Mouse (Mus musculus) liver, embryonic 11.5 days (tissue): ENCODE results near the gene Gm12355. TPM values are rescaled to one million over a fixed set of nuclear protein-coding genes. Genes with fewer than 3 reads are reported as not detected.

Source experiments
- ATAC-seq: fragments of 200-750 bp; cut with Nextera tagmentation; replicated peaks from 2 replicates; pipeline ENCODE4 v1.8.0; 2017; ENCODE audit warnings: moderate number of reproducible peaks, mild to moderate bottlenecking, moderate TSS enrichment, moderate library complexity; ENCODE audit not compliant: low FRiP score
- DNase-seq: peaks from one replicate; pipeline ENCODE4 v3.0.0-alpha.2; 2017; ENCODE audit warnings: low spot score
- H3K27ac ChIP-seq: fragments of 300-500 bp; sonication (generic); 2 replicates; pipeline ENCODE4 v1.5.1; 2014; ENCODE audit warnings: mild to moderate bottlenecking, low read depth, low read length, control low read depth
- H3K27me3 ChIP-seq: fragments of 300-500 bp; sonication (generic); replicated peaks from 2 replicates; pipeline ENCODE4 v1.6.1; 2014; ENCODE audit warnings: low read length, mixed read lengths; ENCODE audit not compliant: control insufficient read depth, insufficient read depth
- H3K36me3 ChIP-seq: fragments of 300-500 bp; sonication (generic); 2 replicates; pipeline ENCODE4 v1.6.1; 2014; ENCODE audit warnings: mild to moderate bottlenecking, low read length, moderate library complexity, mixed read lengths; ENCODE audit not compliant: control insufficient read depth, insufficient read depth
- H3K4me1 ChIP-seq: fragments of 300-500 bp; sonication (generic); replicated peaks from 2 replicates; pipeline ENCODE4 v1.6.1; 2014; ENCODE audit warnings: low read length, mixed read lengths; ENCODE audit not compliant: control insufficient read depth, insufficient read depth
- H3K4me2 ChIP-seq: fragments of 300-500 bp; sonication (generic); 2 replicates; pipeline ENCODE4 v1.6.1; 2014; ENCODE audit warnings: mild to moderate bottlenecking, control low read depth, moderate library complexity
- H3K4me3 ChIP-seq: fragments of 300-500 bp; sonication (generic); 2 replicates; pipeline ENCODE4 v1.5.1; 2014; ENCODE audit warnings: low read depth, low read length, control low read depth
- H3K9ac ChIP-seq: fragments of 300-500 bp; sonication (generic); 2 replicates; pipeline ENCODE4 v1.6.1; 2014; ENCODE audit warnings: low read depth, low read length, control low read depth
- H3K9me3 ChIP-seq: fragments of 300-500 bp; sonication (generic); 2 replicates; pipeline ENCODE4 v1.6.1; 2016; ENCODE audit warnings: low read length, inconsistent platforms, mixed read lengths; ENCODE audit not compliant: control insufficient read depth
- WGBS: fragments of 180-500 bp; shearing (Covaris S2); extraction: QIAGEN DNeasy Blood & Tissue Kit; methylation state at CpG from one replicate; pipeline ENCODE4 v1.1.7; 2014; 5-methylcytosine and 5-hydroxymethylcytosine counted together
- polyA plus RNA-seq: library from polyadenylated mRNA; unstranded; fragments of >200 nt; fragmentation: Nextera tagmentation; extraction: Ambion mirVana; gene quantifications from 2 replicates; pipeline ENCODE4 v1.2.1, GENCODE M21; 2014

Gm12355 gene
- polyA plus RNA-seq, 1 experiment from 2014 or later = 0.44 TPM

- Histone ChIP-seq H3K4me1 (peaks cover 61% of the 10 kb centered on the region), H3K4me3 (peak overlapping the region; percentile 41), H3K27me3 (no peaks in the 10 kb centered on the region), H3K9ac (peak overlapping the region; percentile 72), H3K27ac (peak overlapping the region; percentile 99), H3K4me2 (peak overlapping the region; percentile 89), H3K36me3 (peaks cover 10% of the 10 kb centered on the region; the same call in 1 of the 2 replicates), H3K9me3 (no peaks in the 10 kb centered on the region)
- 32% methylated on average over 17 of the region's 17 CpGs for WGBS
- ATAC-seq (peak; percentile 37), DNase-seq (peak; percentile 50)
Measured at GRCm38 (mm10) chr11:98581286-98582029, 44.0 kb downstream of the Gm12355 start.

- DNase-seq (no peak), ATAC-seq (peak; percentile 59)
- H3K4me1 ChIP-seq = peaks cover 55% of the 10 kb centered on the region
- peak overlapping the region; percentile 41 for H3K4me3 ChIP-seq
- H3K4me2 ChIP-seq = peak overlapping the region; percentile 89
- 36% methylated on average over 16 of the region's 16 CpGs for WGBS
- H3K36me3 ChIP-seq = peaks cover 10% of the 10 kb centered on the region; the same call in 1 of the 2 replicates
- no peaks in the 10 kb centered on the region for H3K9me3 ChIP-seq
- peak overlapping the region; percentile 99 for H3K27ac ChIP-seq
- H3K9ac ChIP-seq = peak overlapping the region; percentile 61
- H3K27me3 ChIP-seq = no peaks in the 10 kb centered on the region
Measured at GRCm38 (mm10) chr11:98580301-98581121, 45.0 kb downstream of the Gm12355 start.

- no peak overlapping the region for H3K4me3 ChIP-seq
- H3K9me3 ChIP-seq = no peaks in the 10 kb centered on the region
- 90% methylated on average over 5 of the region's 5 CpGs for WGBS
- peaks cover 7% of the 10 kb centered on the region; the same call in 1 of the 2 replicates for H3K36me3 ChIP-seq
- no peaks in the 10 kb centered on the region for H3K27me3 ChIP-seq
- H3K4me2 ChIP-seq = no peak overlapping the region
- DNase-seq = no peak
- no peak for ATAC-seq
- H3K9ac ChIP-seq = no peak overlapping the region
- H3K27ac ChIP-seq = no peak overlapping the region
- H3K4me1 ChIP-seq = peaks cover 28% of the 10 kb centered on the region
Measured at GRCm38 (mm10) chr11:98577776-98578175, 47.7 kb downstream of the Gm12355 start.

Other genes with a start within 250 kb of the Gm12355 start
- gene Tcap, start 241.8 kb downstream of the Gm12355 start, polyA plus RNA-seq = 0.65 and 0.89 TPM in 2 replicates
- 0.53 and 0.88 TPM in 2 replicates for gene Pnmt, start 239.2 kb downstream of the Gm12355 start, polyA plus RNA-seq
- gene Pgap3, start 225.2 kb downstream of the Gm12355 start, polyA plus RNA-seq = 6.4 and 8.5 TPM in 2 replicates
- 12.4 and 13.5 TPM in 2 replicates for gene Erbb2, start 213.2 kb downstream of the Gm12355 start, polyA plus RNA-seq
- gene Mien1, start 186.7 kb downstream of the Gm12355 start, polyA plus RNA-seq = 99.4 and 100 TPM in 2 replicates
- 33.2 and 34.1 TPM in 2 replicates for gene Grb7, start 179.3 kb downstream of the Gm12355 start, polyA plus RNA-seq
- gene Ikzf3, start 79.6 kb downstream of the Gm12355 start, polyA plus RNA-seq = 0.04 and 0.32 TPM in 2 replicates
- 0.40 and 0.42 TPM in 2 replicates for gene Zpbp2, start 74.6 kb downstream of the Gm12355 start, polyA plus RNA-seq
- 10.9 and 11.7 TPM in 2 replicates for gene Ormdl3, start 38.3 kb downstream of the Gm12355 start, polyA plus RNA-seq
- not detected in 2 replicates for gene Lrrc3c, start 27.4 kb downstream of the Gm12355 start, polyA plus RNA-seq
- gene Gsdma3, start 699 bp upstream of the Gm12355 start, polyA plus RNA-seq = not detected in 2 replicates
- gene Gsdma2, start 21.1 kb upstream of the Gm12355 start, polyA plus RNA-seq = not detected in 2 replicates
- not detected in 2 replicates for gene Gsdma, start 38.7 kb upstream of the Gm12355 start, polyA plus RNA-seq
- gene Psmd3, start 56.9 kb upstream of the Gm12355 start, polyA plus RNA-seq = 201 and 207 TPM in 2 replicates
- not detected in 2 replicates for gene Csf3, start 75.6 kb upstream of the Gm12355 start, polyA plus RNA-seq
- 61.9 and 63.6 TPM in 2 replicates for gene Med24, start 103.8 kb upstream of the Gm12355 start, polyA plus RNA-seq
- gene Thra, start 115.0 kb upstream of the Gm12355 start, polyA plus RNA-seq = 26.6 and 31.6 TPM in 2 replicates
- 2.1 and 2.7 TPM in 2 replicates for gene Nr1d1, start 149.7 kb upstream of the Gm12355 start, polyA plus RNA-seq
- 14.8 and 17.7 TPM in 2 replicates for gene Msl1, start 169.9 kb upstream of the Gm12355 start, polyA plus RNA-seq
- gene Casc3, start 179.2 kb upstream of the Gm12355 start, polyA plus RNA-seq = 34.8 and 35.6 TPM in 2 replicates
- gene Rapgefl1, start 211.1 kb upstream of the Gm12355 start, polyA plus RNA-seq = 0.39 and 0.55 TPM in 2 replicates
- gene Wipf2, start 238.0 kb upstream of the Gm12355 start, polyA plus RNA-seq = 3.8 and 4.7 TPM in 2 replicates